Mouse (Mus musculus) megakaryocyte, embryonic 14.5 days (primary cell): Measurements from ENCODE around the gene D230025D16Rik. TPM values are rescaled to one million over a fixed set of nuclear protein-coding genes. Genes with fewer than 3 reads are reported as not detected.

Source experiments
- H3K27me3 ChIP-seq: replicated peaks from 2 replicates; pipeline ENCODE3; 2012; ENCODE audit warnings: inconsistent platforms
- H3K36me3 ChIP-seq: replicated peaks from 2 replicates; pipeline ENCODE3; 2012; ENCODE audit warnings: low read length, inconsistent platforms, mixed read lengths
- H3K4me1 ChIP-seq: 2 replicates; pipeline ENCODE4 v1.6.1; 2012; ENCODE audit warnings: inconsistent platforms
- H3K4me3 ChIP-seq: replicated peaks from 2 replicates; pipeline ENCODE3; 2012; ENCODE audit warnings: moderate library complexity, mild to moderate bottlenecking, inconsistent platforms
- H3K9me3 ChIP-seq: 2 replicates; pipeline ENCODE4 v1.6.1; 2012; ENCODE audit warnings: inconsistent platforms
- FLI1 ChIP-seq: IDR thresholded peaks from 2 replicates; pipeline ENCODE4 v1.6.1; 2012; ENCODE audit warnings: low read length, inconsistent platforms, mixed read lengths
- GATA1 ChIP-seq: IDR thresholded peaks from 3 replicates; pipeline ENCODE4 v1.6.1; 2012; ENCODE audit warnings: mixed read lengths, low read length, inconsistent platforms, borderline replicate concordance
- polyA plus RNA-seq: library from polyadenylated mRNA; stranded (reverse); fragments of >175 nt; gene quantifications from 2 replicates; pipeline ENCODE4 v1.2.3, GENCODE M21; 2012; ENCODE audit warnings: low replicate concordance; ENCODE audit not compliant: insufficient read depth

The D230025D16Rik gene
- polyA plus RNA-seq, 1 experiment = 2.1 TPM

GRCm38 (mm10) chr8:105235206-105235605 is 10.3 kb downstream of the D230025D16Rik start:
- H3K4me3 ChIP-seq = no peak overlapping the region
- H3K36me3 ChIP-seq = peaks cover 81% of the 10 kb centered on the region
- H3K27me3 ChIP-seq = no peaks in the 10 kb centered on the region
- peaks cover 20% of the 10 kb centered on the region for H3K4me1 ChIP-seq
- no peak for TF ChIP-seq FLI1
- no peak for TF ChIP-seq GATA1
- no peaks in the 10 kb centered on the region for H3K9me3 ChIP-seq

GRCm38 (mm10) chr8:105237442-105238142 is 12.6 kb downstream of the D230025D16Rik start:
- H3K4me3 ChIP-seq = no peak overlapping the region
- H3K27me3 ChIP-seq = no peaks in the 10 kb centered on the region
- peaks cover 3% of the 10 kb centered on the region; the same call in 1 of the 2 replicates for H3K4me1 ChIP-seq
- peaks cover 91% of the 10 kb centered on the region for H3K36me3 ChIP-seq
- no peaks in the 10 kb centered on the region for H3K9me3 ChIP-seq
- no peak for TF ChIP-seq FLI1
- TF ChIP-seq GATA1 = no peak

GRCm38 (mm10) chr8:105241016-105241415 is 16.1 kb downstream of the D230025D16Rik start:
- no peaks in the 10 kb centered on the region for H3K9me3 ChIP-seq
- H3K36me3 ChIP-seq = peaks cover 87% of the 10 kb centered on the region
- no peaks in the 10 kb centered on the region for H3K27me3 ChIP-seq
- no peak overlapping the region for H3K4me3 ChIP-seq
- H3K4me1 ChIP-seq = no peaks in the 10 kb centered on the region
- TF ChIP-seq GATA1 (no peak), FLI1 (no peak)

- Histone ChIP-seq H3K27me3 (peaks cover 9% of the 10 kb centered on the region), H3K4me3 (no peak overlapping the region), H3K36me3 (peaks cover 69% of the 10 kb centered on the region), H3K9me3 (no peaks in the 10 kb centered on the region), H3K4me1 (peaks cover 56% of the 10 kb centered on the region)
- TF ChIP-seq GATA1 (no peak), FLI1 (no peak)
These were observed 27.0 kb downstream of the D230025D16Rik start for GRCm38 (mm10) chr8:105251954-105252353.

GRCm38 (mm10) chr8:105252680-105253537 is 28.0 kb downstream of the D230025D16Rik start:
- Histone ChIP-seq H3K9me3 (no peaks in the 10 kb centered on the region), H3K27me3 (peaks cover 9% of the 10 kb centered on the region), H3K4me1 (peaks cover 56% of the 10 kb centered on the region), H3K4me3 (no peak overlapping the region), H3K36me3 (peaks cover 66% of the 10 kb centered on the region)
- TF ChIP-seq FLI1 (no peak), GATA1 (no peak)

- H3K27me3 ChIP-seq = peaks cover 9% of the 10 kb centered on the region
- peak overlapping the region; percentile 94 for H3K4me3 ChIP-seq
- peaks cover 49% of the 10 kb centered on the region for H3K4me1 ChIP-seq
- no peaks in the 10 kb centered on the region for H3K9me3 ChIP-seq
- peaks cover 66% of the 10 kb centered on the region for H3K36me3 ChIP-seq
- TF ChIP-seq GATA1 (no peak), FLI1 (no peak)
These were observed 28.8 kb downstream of the D230025D16Rik start for GRCm38 (mm10) chr8:105253766-105254151.

- peaks cover 67% of the 10 kb centered on the region for H3K36me3 ChIP-seq
- peaks cover 9% of the 10 kb centered on the region for H3K27me3 ChIP-seq
- no peaks in the 10 kb centered on the region for H3K9me3 ChIP-seq
- peak overlapping the region; percentile 94 for H3K4me3 ChIP-seq
- TF ChIP-seq GATA1 (no peak), FLI1 (no peak)
- peaks cover 48% of the 10 kb centered on the region for H3K4me1 ChIP-seq
These were observed 29.4 kb downstream of the D230025D16Rik start for GRCm38 (mm10) chr8:105254152-105254965.

GRCm38 (mm10) chr8:105254966-105255350 is 30.0 kb downstream of the D230025D16Rik start, which contains the start of gene B3gnt9:
B3gnt9 (minus strand) TSS chr8:105255153.
- H3K36me3 ChIP-seq = peaks cover 67% of the 10 kb centered on the region
- TF ChIP-seq FLI1 (no peak), GATA1 (no peak)
- H3K4me1 ChIP-seq = peaks cover 48% of the 10 kb centered on the region
- H3K4me3 ChIP-seq = peak within 1 kb of the TSS; percentile 94
- no peaks in the 10 kb centered on the region for H3K9me3 ChIP-seq
- peaks cover 9% of the 10 kb centered on the region for H3K27me3 ChIP-seq
